Mouse (Mus musculus) lung, adult 2 months (tissue): ENCODE data around the gene Osm.
A peak's percentile ranks its signal among the peaks of the same experiment; 100 is the strongest.

Experiments
- CTCF ChIP-seq: fragments of 200-500 bp; IDR thresholded peaks from 2 replicates; pipeline ENCODE4 v1.5.1; 2011; ENCODE audit warnings: mild to moderate bottlenecking, low read length, control low read depth; ENCODE audit not compliant: insufficient read depth
- POLR2A ChIP-seq: fragments of 200-500 bp; IDR thresholded peaks from 2 replicates; pipeline ENCODE4 v1.6.1; 2011; ENCODE audit warnings: low read depth, mild to moderate bottlenecking, control low read depth, low read length, borderline replicate concordance; ENCODE audit errors: extremely low read depth

DNA sequence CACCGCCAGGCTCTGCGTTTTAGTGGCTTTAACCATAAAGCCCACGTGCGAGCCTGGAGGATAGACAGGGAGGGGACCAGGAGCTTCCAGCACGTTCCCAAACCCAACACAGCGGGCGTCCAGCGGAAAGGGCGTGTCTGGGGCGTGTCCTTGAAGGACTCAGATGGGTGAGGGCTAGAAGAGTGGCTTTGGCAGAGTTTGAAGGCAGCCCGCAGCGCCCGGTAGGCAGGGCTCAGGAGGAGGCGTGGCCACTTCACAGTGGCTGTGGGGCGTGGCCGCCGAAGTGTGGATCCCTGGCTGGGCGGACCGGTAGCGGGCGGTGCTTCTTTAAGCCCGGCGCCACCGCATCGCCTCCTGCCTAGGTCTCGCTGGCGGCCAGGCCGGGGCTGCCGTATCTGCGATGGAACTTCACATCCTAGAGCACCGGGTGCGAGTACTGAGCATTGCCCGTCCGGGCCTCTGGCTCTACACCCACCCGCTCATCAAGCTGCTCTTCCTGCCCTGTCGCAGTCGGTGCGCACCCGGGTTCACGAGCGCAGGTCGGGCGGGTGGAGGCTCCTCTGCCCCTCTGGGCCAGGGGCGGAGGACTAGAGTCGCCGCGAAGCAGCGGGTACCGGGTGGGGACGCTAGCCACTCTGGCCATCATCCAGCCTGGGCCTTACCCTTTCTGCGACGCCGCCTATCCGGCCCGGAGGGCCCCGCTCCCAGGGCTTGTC is 18.1 kb upstream of the Osm start, which contains the start of gene Castor1:
- TF ChIP-seq POLR2A, result peak; percentile 67; the same call in 1 of the 2 replicates
- TF ChIP-seq CTCF, result no peak
